Mouse (Mus musculus): Measurements from ENCODE around the gene Gm9736.
"Not testable (repeated sequence)": the region's sequence is repeated elsewhere in the genome, so short reads cannot be mapped to it uniquely, and the experiment has no call there.

GRCm38 (mm10) chr10:77783396-77783795, 32.2 kb upstream of the Gm9736 start:
- not testable (repeated sequence) for TF ChIP-seq CTCF (IDR thresholded peaks at IDR 0.05; ENCODE audit: borderline replicate concordance, insufficient read depth, low read depth, low read length); POLR2A (IDR thresholded peaks at IDR 0.05; ENCODE audit: borderline replicate concordance, insufficient read depth, low read length)

All from cerebellum, adult 2 months (tissue).